Comparison of ENCODE assay signal across 8 mouse cellular contexts in the genomic region with DNA sequence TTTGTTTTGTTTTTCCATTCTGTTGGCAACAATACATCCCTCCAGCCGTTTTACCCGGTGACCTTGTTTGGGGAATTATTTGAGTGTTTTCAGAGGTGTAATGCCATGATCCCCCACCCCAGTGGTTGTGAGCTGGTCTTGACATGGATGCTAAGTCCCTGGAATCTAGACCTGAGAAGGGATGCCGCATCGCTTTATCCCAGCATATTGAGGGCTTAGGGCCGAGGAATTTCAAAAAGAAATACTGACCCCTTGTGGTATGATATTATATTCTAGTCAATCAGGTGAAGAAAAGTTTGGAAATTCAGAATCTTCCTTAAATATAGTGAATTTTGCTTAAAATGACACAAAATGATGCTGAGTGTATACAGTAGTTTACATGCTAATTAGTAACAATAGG.
DNase-seq lines count a peak whose midpoint lies in the region; ATAC-seq and TF ChIP-seq lines count a peak whose summit lies in the region.

No protein-coding gene starts in this region.

- H3K36me3 ChIP-seq in kidney, postnatal 0 days (ENCODE audit: insufficient read depth, low read length) = no peaks in the 10 kb centered on the region
- H3K36me3 ChIP-seq in embryonic facial prominence, embryonic 14.5 days (ENCODE audit: control insufficient read depth, insufficient read depth, low read length) = no peaks in the 10 kb centered on the region
- no peaks in the 10 kb centered on the region for H3K36me3 ChIP-seq in midbrain, embryonic 16.5 days (ENCODE audit: control insufficient read depth, insufficient read depth, low read length)
- no peaks in the 10 kb centered on the region for H3K36me3 ChIP-seq in heart, embryonic 11.5 days (ENCODE audit: control insufficient read depth, insufficient read depth, low read length)

- peak; percentile 76 for DNase-seq in kidney, postnatal 0 days (ENCODE audit: low spot score)
- DNase-seq in kidney, adult 9 months = no peak
- peak; percentile 30 for DNase-seq in ZHBTc4 (ENCODE audit: low read depth, low spot score)
- peak; percentile 69 for DNase-seq in embryonic facial prominence, embryonic 14.5 days (ENCODE audit: low spot score)
- no peak for DNase-seq in thymus, postnatal 14 days
- DNase-seq in urinary bladder, postnatal 4 days (ENCODE audit: low spot score in 2 of 2) = no peak

- WGBS in kidney, postnatal 0 days = 17% methylated on average over 5 of the region's 5 CpGs
- 27% methylated on average over 5 of the region's 5 CpGs for WGBS in embryonic facial prominence, embryonic 14.5 days
- WGBS in midbrain, embryonic 16.5 days = 31% methylated on average over 5 of the region's 5 CpGs
- WGBS in heart, embryonic 11.5 days (ENCODE audit: insufficient replicate concordance) = 32% methylated on average over 5 of the region's 5 CpGs

- no peaks in the 10 kb centered on the region for H3K4me1 ChIP-seq in kidney, postnatal 0 days (replicated peaks; ENCODE audit: insufficient read depth, low read length)
- no peaks in the 10 kb centered on the region; the same call in 1 of the 2 replicates for H3K4me1 ChIP-seq in embryonic facial prominence, embryonic 14.5 days (ENCODE audit: control insufficient read depth, insufficient read depth, low read length)
- H3K4me1 ChIP-seq in midbrain, embryonic 16.5 days (ENCODE audit: control insufficient read depth, insufficient read depth, low read length) = no peaks in the 10 kb centered on the region
- no peaks in the 10 kb centered on the region for H3K4me1 ChIP-seq in heart, embryonic 11.5 days (ENCODE audit: control insufficient read depth, insufficient read depth, low read length)

- no peaks in the 10 kb centered on the region for H3K9me3 ChIP-seq in kidney, postnatal 0 days (replicated peaks; ENCODE audit: low read length)
- no peaks in the 10 kb centered on the region for H3K9me3 ChIP-seq in embryonic facial prominence, embryonic 14.5 days (ENCODE audit: control insufficient read depth, low read length)
- no peaks in the 10 kb centered on the region for H3K9me3 ChIP-seq in midbrain, embryonic 16.5 days (replicated peaks; ENCODE audit: control insufficient read depth, low read length, poor library complexity, severe bottlenecking)
- H3K9me3 ChIP-seq in heart, embryonic 11.5 days (replicated peaks; ENCODE audit: control insufficient read depth, low read length) = no peaks in the 10 kb centered on the region

- H3K27ac ChIP-seq in kidney, postnatal 0 days = no peak overlapping the region
- H3K27ac ChIP-seq in embryonic facial prominence, embryonic 14.5 days (replicated peaks; ENCODE audit: low read depth, low read length) = no peak overlapping the region
- H3K27ac ChIP-seq in midbrain, embryonic 16.5 days (ENCODE audit: low read length) = no peak overlapping the region
- no peak overlapping the region for H3K27ac ChIP-seq in heart, embryonic 11.5 days (ENCODE audit: low read depth, low read length)

- no peak for ATAC-seq in kidney, postnatal 0 days (replicated peaks; ENCODE audit: low FRiP score, low read depth)
- peak; percentile 60; the same call in 1 of the 2 replicates for ATAC-seq in embryonic facial prominence, embryonic 14.5 days (ENCODE audit: low read depth)
- peak; percentile 82; the same call in 1 of the 2 replicates for ATAC-seq in midbrain, embryonic 16.5 days
- ATAC-seq in heart, embryonic 11.5 days (replicated peaks; ENCODE audit: insufficient number of reproducible peaks, low FRiP score, low TSS enrichment) = no peak

- no peak overlapping the region for H3K4me3 ChIP-seq in kidney, postnatal 0 days (replicated peaks; ENCODE audit: low read depth, low read length)
- H3K4me3 ChIP-seq in embryonic facial prominence, embryonic 14.5 days (ENCODE audit: low read depth, low read length) = no peak overlapping the region
- H3K4me3 ChIP-seq in midbrain, embryonic 16.5 days (ENCODE audit: low read depth, low read length) = no peak overlapping the region
- no peak overlapping the region for H3K4me3 ChIP-seq in heart, embryonic 11.5 days (ENCODE audit: low read depth, low read length)

- peak; percentile 70 for TF ChIP-seq CTCF in kidney, postnatal 0 days (IDR thresholded peaks at IDR 0.05; ENCODE audit: low read depth)

- H3K4me2 ChIP-seq in kidney, postnatal 0 days (ENCODE audit: low read length) = peak overlapping the region; percentile 28
- H3K4me2 ChIP-seq in embryonic facial prominence, embryonic 14.5 days (ENCODE audit: low read depth, low read length) = no peak overlapping the region
- H3K4me2 ChIP-seq in midbrain, embryonic 16.5 days (ENCODE audit: low read length) = no peak overlapping the region
- no peak overlapping the region for H3K4me2 ChIP-seq in heart, embryonic 11.5 days

- H3K9ac ChIP-seq in kidney, postnatal 0 days (ENCODE audit: low read depth, low read length) = no peak overlapping the region
- H3K9ac ChIP-seq in embryonic facial prominence, embryonic 14.5 days (ENCODE audit: low read depth, low read length) = no peak overlapping the region
- H3K9ac ChIP-seq in midbrain, embryonic 16.5 days (ENCODE audit: low read depth, low read length) = no peak overlapping the region
- H3K9ac ChIP-seq in heart, embryonic 11.5 days (ENCODE audit: low read depth, low read length) = no peak overlapping the region

- H3K27me3 ChIP-seq in kidney, postnatal 0 days (ENCODE audit: insufficient read depth, low read length) = no peaks in the 10 kb centered on the region
- H3K27me3 ChIP-seq in embryonic facial prominence, embryonic 14.5 days (replicated peaks; ENCODE audit: control insufficient read depth, insufficient read depth, low read length) = no peaks in the 10 kb centered on the region
- no peaks in the 10 kb centered on the region for H3K27me3 ChIP-seq in midbrain, embryonic 16.5 days (ENCODE audit: control insufficient read depth, insufficient read depth, low read depth, low read length)
- H3K27me3 ChIP-seq in heart, embryonic 11.5 days (ENCODE audit: control insufficient read depth, insufficient read depth, low read length) = no peaks in the 10 kb centered on the region

Comparison
In these comparisons a context has a peak if more than half of its experiments do, and no peak if none do; other contexts are left out.
1. DNase-seq: peak in kidney, postnatal 0 days (single experiment), ZHBTc4 (single experiment) and embryonic facial prominence, embryonic 14.5 days (single experiment); none in kidney, adult 9 months (single experiment), thymus, postnatal 14 days (single experiment) and urinary bladder, postnatal 4 days (0 of 2).
2. ATAC-seq: peak in embryonic facial prominence, embryonic 14.5 days (single experiment) and midbrain, embryonic 16.5 days (single experiment); none in kidney, postnatal 0 days (single experiment) and heart, embryonic 11.5 days (single experiment).